Mouse (Mus musculus) hindbrain, embryonic 11.5 days (tissue): ENCODE results near the gene Lrrc29. TPM values are rescaled to one million over a fixed set of nuclear protein-coding genes. Genes with fewer than 3 reads are reported as not detected.
A peak's percentile ranks its signal among the peaks of the same experiment; 100 is the strongest.

ENCODE experiments used
- ATAC-seq: fragments of 200-750 bp; cut with Nextera tagmentation; 2 replicates; pipeline ENCODE4 v1.8.0; 2017; ENCODE audit warnings: mild to moderate bottlenecking, moderate TSS enrichment, moderate library complexity; ENCODE audit not compliant: low FRiP score
- DNase-seq: peaks from one replicate; pipeline ENCODE4 v3.0.0-alpha.2; 2015; ENCODE audit warnings: low spot score
- H3K27ac ChIP-seq: fragments of 300-500 bp; sonication (generic); 2 replicates; pipeline ENCODE4 v1.5.1; 2014; ENCODE audit warnings: mild to moderate bottlenecking, low read depth, low read length
- H3K27me3 ChIP-seq: fragments of 300-500 bp; sonication (generic); 2 replicates; pipeline ENCODE4 v1.6.1; 2014; ENCODE audit warnings: mild to moderate bottlenecking, low read length, moderate library complexity, mixed read lengths; ENCODE audit not compliant: control insufficient read depth, insufficient read depth
- H3K36me3 ChIP-seq: fragments of 300-500 bp; sonication (generic); 2 replicates; pipeline ENCODE4 v1.6.1; 2014; ENCODE audit warnings: mild to moderate bottlenecking, low read length, moderate library complexity, mixed read lengths; ENCODE audit not compliant: control insufficient read depth, insufficient read depth
- H3K4me1 ChIP-seq: fragments of 300-500 bp; sonication (generic); replicated peaks from 2 replicates; pipeline ENCODE4 v1.6.1; 2014; ENCODE audit warnings: low read length, mixed read lengths; ENCODE audit not compliant: control insufficient read depth, insufficient read depth
- H3K4me2 ChIP-seq: fragments of 300-500 bp; sonication (generic); replicated peaks from 2 replicates; pipeline ENCODE4 v1.6.1; 2014; ENCODE audit warnings: mild to moderate bottlenecking, low read depth, low read length
- H3K4me3 ChIP-seq: fragments of 300-500 bp; sonication (generic); 2 replicates; pipeline ENCODE4 v1.5.1; 2014; ENCODE audit warnings: low read depth, low read length
- H3K9ac ChIP-seq: fragments of 300-500 bp; sonication (generic); 2 replicates; pipeline ENCODE4 v1.6.1; 2014; ENCODE audit warnings: low read depth, low read length
- H3K9me3 ChIP-seq: fragments of 300-500 bp; sonication (generic); 2 replicates; pipeline ENCODE4 v1.6.1; 2016; ENCODE audit warnings: low read length; ENCODE audit not compliant: control insufficient read depth
- WGBS: fragments of 180-500 bp; shearing (Covaris S2); extraction: QIAGEN DNeasy Blood & Tissue Kit; methylation state at CpG from one replicate; pipeline ENCODE4 v1.1.7; 2014; 5-methylcytosine and 5-hydroxymethylcytosine counted together
- polyA plus RNA-seq: library from polyadenylated mRNA; unstranded; fragments of >200 nt; fragmentation: Nextera tagmentation; extraction: Ambion mirVana; gene quantifications from 2 replicates; pipeline ENCODE4 v1.2.1, GENCODE M21; 2014

Lrrc29 gene
- polyA plus RNA-seq, 1 experiment from 2014 or later = 1.2 TPM

DNA sequence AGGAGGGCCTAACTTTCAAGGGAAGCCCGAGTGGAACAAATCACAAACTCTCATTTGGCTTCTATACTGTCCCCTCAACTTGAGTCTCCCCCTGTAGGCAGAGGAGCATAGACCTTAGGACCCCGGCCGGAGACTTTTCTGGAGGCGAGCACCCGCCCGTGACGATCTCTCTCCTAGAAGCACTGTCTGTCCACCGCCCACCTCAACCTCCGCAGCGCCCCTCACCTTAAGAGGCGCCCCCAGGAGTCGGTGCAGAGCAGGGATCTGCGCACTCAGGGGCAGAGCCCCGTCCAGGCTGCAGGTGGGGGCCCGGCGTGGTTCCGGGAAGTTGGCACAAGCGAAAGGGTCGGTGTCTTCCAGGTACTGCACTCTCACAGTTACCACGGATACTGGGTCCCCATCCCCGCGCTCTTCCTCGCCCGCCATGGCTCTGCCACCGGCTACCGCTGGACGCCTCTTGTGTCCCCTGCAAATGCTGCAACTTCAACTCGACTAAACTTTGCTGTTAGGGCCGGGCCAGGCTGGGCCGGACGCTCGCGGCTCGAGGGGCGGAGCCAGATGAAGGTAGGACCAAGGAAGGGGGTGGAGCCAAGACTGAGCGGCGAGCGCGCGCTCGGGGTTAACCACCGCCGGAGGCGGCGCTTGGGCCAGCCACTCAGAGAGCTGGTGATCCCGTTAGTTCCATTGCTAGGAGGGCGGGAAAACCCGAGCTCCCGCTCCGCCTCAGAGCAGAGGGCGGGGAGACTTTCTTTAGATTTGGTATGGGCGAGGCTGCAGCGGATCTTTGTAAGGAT lies 21.5 kb upstream of the Lrrc29 start, which contains the start of gene Fhod1:
Gene Fhod1 (minus strand): TSS at position 526 of the 794 bp plus-strand sequence.
- H3K4me3 ChIP-seq = peak within 1 kb of the TSS; percentile 62
- no peaks in the 10 kb centered on the region for H3K36me3 ChIP-seq
- under 1% methylated on average over 53 of the region's 53 CpGs for WGBS
- peak within 1 kb of the TSS; percentile 58; the same call in 1 of the 2 replicates for H3K27ac ChIP-seq
- peak within 1 kb of the TSS; percentile 61 for H3K9ac ChIP-seq
- ATAC-seq (peak; percentile 89), DNase-seq (peak; percentile 95)
- peaks cover 2% of the 10 kb centered on the region; the same call in 1 of the 2 replicates for H3K4me1 ChIP-seq
- H3K27me3 ChIP-seq = no peaks in the 10 kb centered on the region
- H3K4me2 ChIP-seq = peak within 1 kb of the TSS; percentile 98
- H3K9me3 ChIP-seq = no peaks in the 10 kb centered on the region

DNA sequence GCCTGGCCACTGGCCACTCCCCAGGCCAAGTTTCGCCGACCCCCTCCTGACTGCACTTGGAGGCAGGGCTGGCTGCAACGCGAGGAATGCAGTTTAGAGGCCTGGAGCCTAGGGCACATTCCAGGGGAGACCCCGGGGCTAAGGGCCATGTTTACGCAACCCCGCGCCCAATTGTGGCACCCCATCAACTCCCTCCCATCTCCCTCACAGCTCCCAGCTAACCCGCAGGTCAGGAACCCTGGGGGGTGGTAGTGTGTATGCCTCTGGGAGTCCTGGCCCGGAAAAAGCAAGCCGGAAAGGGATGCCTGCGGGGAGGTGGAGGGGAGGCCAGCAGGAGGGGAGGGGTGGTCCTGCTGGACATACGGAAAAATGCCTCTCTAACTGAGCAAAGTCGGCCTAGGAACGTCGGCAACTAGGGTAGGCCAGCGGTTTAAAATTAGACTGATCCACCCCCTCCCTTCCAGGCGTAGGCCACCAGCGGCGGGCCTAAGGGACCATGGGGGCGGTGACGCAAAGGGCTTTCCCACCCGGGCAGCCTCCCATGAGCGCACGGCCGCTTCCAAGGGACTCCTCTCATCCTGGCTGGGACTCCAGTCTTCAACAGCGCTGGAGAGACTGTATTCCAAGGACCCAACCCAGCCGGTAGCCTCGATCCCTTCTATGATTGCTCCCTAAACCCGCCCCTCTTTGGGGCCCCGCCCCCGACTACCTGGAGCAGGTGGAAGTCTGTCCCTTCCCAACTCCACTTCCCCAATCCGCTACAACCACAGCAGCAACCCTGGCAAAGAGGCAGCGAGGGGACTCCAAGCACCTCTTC lies 20.7 kb upstream of the Lrrc29 start:
- peak; percentile 25 for ATAC-seq

GRCm38 (mm10) chr8:105345061-105345975 lies 19.2 kb upstream of the Lrrc29 start:
- H3K4me1 ChIP-seq = peaks cover 2% of the 10 kb centered on the region; the same call in 1 of the 2 replicates
- ATAC-seq (no peak), DNase-seq (no peak)
- H3K27ac ChIP-seq = no peak overlapping the region
- no peak overlapping the region for H3K4me3 ChIP-seq
- no peak overlapping the region for H3K9ac ChIP-seq
- H3K4me2 ChIP-seq = no peak overlapping the region; the same call in 1 of the 2 replicates
- H3K27me3 ChIP-seq = no peaks in the 10 kb centered on the region
- H3K36me3 ChIP-seq = no peaks in the 10 kb centered on the region
- no peaks in the 10 kb centered on the region for H3K9me3 ChIP-seq
- WGBS = 68% methylated on average over 7 of the region's 7 CpGs

More for the DNA sequence above, 20.7 kb upstream of the Lrrc29 start:
- DNase-seq = peak; percentile 60
- Histone ChIP-seq H3K4me1 (peaks cover 2% of the 10 kb centered on the region; the same call in 1 of the 2 replicates), H3K4me2 (peak overlapping the region; percentile 98), H3K27me3 (no peaks in the 10 kb centered on the region), H3K27ac (no peak overlapping the region), H3K9ac (peak overlapping the region; percentile 61), H3K36me3 (no peaks in the 10 kb centered on the region), H3K9me3 (no peaks in the 10 kb centered on the region), H3K4me3 (peak overlapping the region; percentile 62)
- 2% methylated on average over 34 of the region's 34 CpGs for WGBS

- ATAC-seq (no peak), DNase-seq (no peak)
- Histone ChIP-seq H3K4me1 (peaks cover 2% of the 10 kb centered on the region; the same call in 1 of the 2 replicates), H3K36me3 (no peaks in the 10 kb centered on the region), H3K4me2 (no peak overlapping the region), H3K9ac (no peak overlapping the region), H3K4me3 (no peak overlapping the region), H3K9me3 (no peaks in the 10 kb centered on the region), H3K27me3 (no peaks in the 10 kb centered on the region), H3K27ac (no peak overlapping the region)
- 85% methylated on average over 6 of the region's 8 CpGs for WGBS
Measured at GRCm38 (mm10) chr8:105343791-105344574, 17.9 kb upstream of the Lrrc29 start.

- H3K27me3 ChIP-seq = no peaks in the 10 kb centered on the region
- H3K9ac ChIP-seq = no peak overlapping the region
- DNase-seq = no peak
- no peak overlapping the region for H3K27ac ChIP-seq
- peaks cover 2% of the 10 kb centered on the region; the same call in 1 of the 2 replicates for H3K4me1 ChIP-seq
- no peak for ATAC-seq
- no peaks in the 10 kb centered on the region for H3K9me3 ChIP-seq
- 85% methylated on average over 4 of the region's 4 CpGs for WGBS
- H3K4me2 ChIP-seq = no peak overlapping the region
- no peaks in the 10 kb centered on the region for H3K36me3 ChIP-seq
- H3K4me3 ChIP-seq = no peak overlapping the region
Measured at GRCm38 (mm10) chr8:105342768-105343167, 16.7 kb upstream of the Lrrc29 start.

DNA sequence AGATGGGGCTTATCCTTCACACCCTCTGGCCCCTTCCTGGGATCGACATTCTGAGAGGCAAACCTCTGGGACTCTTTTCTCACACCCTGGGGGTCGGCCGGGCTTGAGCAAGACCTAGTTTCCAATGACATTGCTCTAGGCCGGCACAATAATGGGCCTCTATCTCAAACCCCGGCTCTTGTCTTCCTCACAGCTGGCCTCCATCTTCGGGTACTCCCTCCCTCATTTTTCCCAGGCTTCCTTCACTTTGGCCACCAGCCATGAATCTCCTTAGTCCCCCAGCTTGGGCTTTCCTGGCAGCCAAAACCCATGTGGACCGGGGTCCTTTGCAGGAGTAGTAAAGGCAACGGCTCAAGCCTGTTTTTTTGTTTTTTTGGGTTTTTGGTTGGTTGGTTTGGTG lies 15.3 kb upstream of the Lrrc29 start:
- WGBS = 44% methylated on average over 8 of the region's 8 CpGs
- Histone ChIP-seq H3K9ac (no peak overlapping the region), H3K4me1 (no peaks in the 10 kb centered on the region), H3K27ac (no peak overlapping the region), H3K4me3 (no peak overlapping the region), H3K27me3 (no peaks in the 10 kb centered on the region), H3K9me3 (no peaks in the 10 kb centered on the region), H3K4me2 (no peak overlapping the region), H3K36me3 (no peaks in the 10 kb centered on the region)
- ATAC-seq = no peak
- no peak for DNase-seq

GRCm38 (mm10) chr8:105339886-105340635 lies 14.0 kb upstream of the Lrrc29 start:
- Histone ChIP-seq H3K27me3 (no peaks in the 10 kb centered on the region), H3K9me3 (no peaks in the 10 kb centered on the region), H3K4me1 (no peaks in the 10 kb centered on the region), H3K4me3 (no peak overlapping the region), H3K27ac (no peak overlapping the region), H3K4me2 (no peak overlapping the region), H3K9ac (no peak overlapping the region), H3K36me3 (no peaks in the 10 kb centered on the region)
- ATAC-seq (no peak), DNase-seq (no peak)
- 87% methylated on average over 6 of the region's 6 CpGs for WGBS
